Mouse (Mus musculus): ENCODE measurements at regions not wholly inside any gene's neighbourhood (a gene's known extent, or its start where the extent isn't known, plus 50 kb on each side); places are given as distances from the start of the nearest gene placed in this dataset.

- no peak for TF ChIP-seq CTCF (IDR thresholded peaks at IDR 0.05; ENCODE audit: borderline replicate concordance, extremely low read depth, insufficient read depth, insufficient read length)
- no peak for TF ChIP-seq POLR2A (IDR thresholded peaks at IDR 0.05; ENCODE audit: borderline replicate concordance, extremely low read depth, insufficient read depth, insufficient read length, poor library complexity, severe bottlenecking)
Observed at GRCm38 (mm10) chr11:90126289-90126688, 61.2 kb upstream of the Gm45716 start.
